Mouse (Mus musculus) midbrain, embryonic 12.5 days (tissue): ENCODE measurements around the gene Ccsap. TPM values are rescaled to one million over a fixed set of nuclear protein-coding genes. Genes with fewer than 3 reads are reported as not detected.

ENCODE experiments used
- ATAC-seq: fragments of 200-750 bp; cut with Nextera tagmentation; 2 replicates; pipeline ENCODE4 v1.8.0; 2017; ENCODE audit warnings: low read depth, moderate TSS enrichment, moderate library complexity; ENCODE audit not compliant: low FRiP score
- H3K27ac ChIP-seq: fragments of 300-500 bp; sonication (generic); replicated peaks from 2 replicates; pipeline ENCODE4 v1.5.1; 2016; ENCODE audit warnings: mild to moderate bottlenecking
- H3K27me3 ChIP-seq: fragments of 300-500 bp; sonication (generic); 2 replicates; pipeline ENCODE4 v1.6.1; 2016; ENCODE audit warnings: mild to moderate bottlenecking
- H3K36me3 ChIP-seq: fragments of 300-500 bp; sonication (generic); 2 replicates; pipeline ENCODE4 v1.6.1; 2016
- H3K4me1 ChIP-seq: fragments of 300-500 bp; sonication (generic); 2 replicates; pipeline ENCODE4 v1.6.1; 2016
- H3K4me2 ChIP-seq: fragments of 300-500 bp; sonication (generic); replicated peaks from 2 replicates; pipeline ENCODE4 v1.6.1; 2016; ENCODE audit warnings: mild to moderate bottlenecking, moderate library complexity
- H3K4me3 ChIP-seq: fragments of 300-500 bp; sonication (generic); 2 replicates; pipeline ENCODE4 v1.5.1; 2016; ENCODE audit warnings: mild to moderate bottlenecking
- H3K9ac ChIP-seq: fragments of 300-500 bp; sonication (generic); replicated peaks from 2 replicates; pipeline ENCODE4 v1.6.1; 2016; ENCODE audit warnings: mild to moderate bottlenecking, moderate library complexity
- H3K9me3 ChIP-seq: fragments of 300-500 bp; sonication (generic); 2 replicates; pipeline ENCODE4 v1.6.1; 2016; ENCODE audit warnings: mild to moderate bottlenecking
- WGBS: fragments of 180-500 bp; shearing (Covaris S2); methylation state at CpG from one replicate; pipeline ENCODE4 v1.1.7; 2016; 5-methylcytosine and 5-hydroxymethylcytosine counted together
- polyA plus RNA-seq: library from polyadenylated mRNA; unstranded; fragments of >200 nt; fragmentation: Nextera tagmentation; extraction: Ambion mirVana; gene quantifications from 2 replicates; pipeline ENCODE4 v1.2.1, GENCODE M21; 2016

Gene Ccsap
- polyA plus RNA-seq, 1 experiment from 2014 or later: 11.0 TPM

DNA sequence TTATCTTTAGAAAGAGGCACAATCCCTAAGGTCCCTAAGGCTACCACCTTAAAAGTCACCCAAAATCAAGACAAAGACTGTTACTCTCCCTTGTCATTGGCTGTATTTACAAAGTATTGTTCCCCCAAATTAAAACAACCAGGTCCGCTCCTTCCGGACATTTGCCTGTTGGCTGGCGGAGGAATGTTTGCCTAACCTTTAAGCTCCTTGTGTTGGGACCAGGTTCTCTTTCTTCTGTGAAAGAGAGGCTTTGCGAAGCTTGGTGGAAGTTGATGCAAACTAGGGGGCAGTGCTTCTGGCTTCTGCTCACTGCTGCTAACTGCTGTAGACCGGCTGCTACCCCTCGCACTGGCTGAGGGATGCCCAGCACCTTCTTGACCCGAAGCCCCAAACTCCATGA lies 51.3 kb downstream of the Ccsap start:
- 0 out of 2 replicates have a peak, but pooled peaks cover 2% of the 10 kb centered on the region for H3K36me3 ChIP-seq
- H3K9me3 ChIP-seq: no peaks in the 10 kb centered on the region
- WGBS: 65% methylated on average over 7 of the region's 7 CpGs
- no peak overlapping the region for H3K4me2 ChIP-seq
- no peak overlapping the region for H3K9ac ChIP-seq
- no peak for ATAC-seq
- H3K4me1 ChIP-seq: peaks cover 26% of the 10 kb centered on the region
- 0 out of 2 replicates have a peak, but pooled peaks cover 3% of the 10 kb centered on the region for H3K27me3 ChIP-seq
- no peak overlapping the region for H3K27ac ChIP-seq
- no peak overlapping the region for H3K4me3 ChIP-seq

DNA sequence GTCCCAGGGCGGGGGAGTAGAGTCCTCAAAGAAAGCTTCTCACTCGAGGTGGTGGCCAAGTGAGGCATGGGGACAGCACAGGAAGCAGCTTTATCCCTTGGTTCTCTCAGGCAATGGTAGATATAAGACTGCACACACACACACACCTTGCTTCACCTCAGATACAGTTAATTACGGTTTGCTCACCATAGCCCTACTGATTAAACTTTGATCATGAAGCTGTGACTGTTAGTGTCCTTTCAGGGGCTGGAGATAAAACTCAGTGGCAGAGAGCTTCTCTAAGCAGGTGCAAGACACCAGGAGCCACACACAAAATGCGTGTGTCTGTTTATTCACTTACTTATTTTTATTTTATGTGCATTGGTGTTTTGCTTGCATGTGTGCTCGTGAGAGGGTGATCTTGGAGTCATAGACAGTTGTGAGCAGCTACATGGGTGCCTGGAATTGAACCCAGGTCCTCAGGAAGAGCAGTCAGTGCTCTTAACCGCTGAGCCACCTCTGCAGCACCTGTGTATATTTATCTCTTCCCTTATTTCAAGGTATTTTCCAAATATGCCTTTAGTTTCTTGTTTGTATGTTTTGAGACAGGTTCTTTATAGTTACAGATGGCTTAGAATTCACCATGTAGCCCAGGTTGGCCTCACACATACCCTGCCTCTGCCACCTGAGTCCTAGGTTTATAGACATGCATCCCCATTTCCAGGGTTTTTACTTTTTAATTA lies 52.0 kb downstream of the Ccsap start:
- 0 out of 2 replicates have a peak, but pooled peaks cover 2% of the 10 kb centered on the region for H3K36me3 ChIP-seq
- H3K9ac ChIP-seq: 0 out of 2 replicates have a peak overlapping the region, but pooled peaks have one; percentile 85
- peak overlapping the region; percentile 73 for H3K4me2 ChIP-seq
- 0 out of 2 replicates have a peak, but pooled peaks cover 3% of the 10 kb centered on the region for H3K27me3 ChIP-seq
- 66% methylated on average over 6 of the region's 6 CpGs for WGBS
- peaks cover 26% of the 10 kb centered on the region for H3K4me1 ChIP-seq
- no peak for ATAC-seq
- H3K9me3 ChIP-seq: no peaks in the 10 kb centered on the region
- no peak overlapping the region for H3K27ac ChIP-seq
- H3K4me3 ChIP-seq: peak overlapping the region; percentile 83; the same call in 1 of the 2 replicates

DNA sequence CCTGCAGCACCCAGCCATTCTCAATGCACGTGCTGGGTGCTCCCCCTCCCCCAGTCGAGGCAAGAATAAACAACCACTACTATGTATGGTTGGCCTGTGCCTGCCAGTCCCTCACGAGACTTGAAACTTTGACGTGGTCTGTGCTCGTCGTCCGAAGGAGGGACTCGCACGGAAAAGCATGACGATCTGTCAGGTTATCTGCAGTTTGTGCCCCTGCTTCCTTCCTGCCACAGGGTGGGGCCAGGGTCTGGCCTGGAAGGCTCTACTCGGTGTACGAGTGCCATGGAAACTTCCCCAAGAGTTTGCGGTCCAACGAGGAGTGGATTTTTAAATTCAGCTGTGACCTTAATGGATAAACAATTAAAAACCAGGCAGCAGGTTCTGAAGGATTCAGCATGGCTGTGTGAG lies 53.0 kb downstream of the Ccsap start:
- 9% methylated on average over 14 of the region's 14 CpGs for whole genome bisulfite sequencing
- Histone ChIP-seq H3K9ac (peak overlapping the region; percentile 85), H3K9me3 (no peaks in the 10 kb centered on the region), H3K4me2 (peak overlapping the region; percentile 73), H3K27me3 (0 out of 2 replicates have a peak, but pooled peaks cover 3% of the 10 kb centered on the region), H3K4me1 (peaks cover 26% of the 10 kb centered on the region), H3K36me3 (0 out of 2 replicates have a peak, but pooled peaks cover 2% of the 10 kb centered on the region), H3K27ac (0 out of 2 replicates have a peak overlapping the region, but pooled peaks have one; percentile 4), H3K4me3 (peak overlapping the region; percentile 83)
- ATAC-seq: 0 out of 2 replicates have a peak, but pooled peaks have one; percentile 13

DNA sequence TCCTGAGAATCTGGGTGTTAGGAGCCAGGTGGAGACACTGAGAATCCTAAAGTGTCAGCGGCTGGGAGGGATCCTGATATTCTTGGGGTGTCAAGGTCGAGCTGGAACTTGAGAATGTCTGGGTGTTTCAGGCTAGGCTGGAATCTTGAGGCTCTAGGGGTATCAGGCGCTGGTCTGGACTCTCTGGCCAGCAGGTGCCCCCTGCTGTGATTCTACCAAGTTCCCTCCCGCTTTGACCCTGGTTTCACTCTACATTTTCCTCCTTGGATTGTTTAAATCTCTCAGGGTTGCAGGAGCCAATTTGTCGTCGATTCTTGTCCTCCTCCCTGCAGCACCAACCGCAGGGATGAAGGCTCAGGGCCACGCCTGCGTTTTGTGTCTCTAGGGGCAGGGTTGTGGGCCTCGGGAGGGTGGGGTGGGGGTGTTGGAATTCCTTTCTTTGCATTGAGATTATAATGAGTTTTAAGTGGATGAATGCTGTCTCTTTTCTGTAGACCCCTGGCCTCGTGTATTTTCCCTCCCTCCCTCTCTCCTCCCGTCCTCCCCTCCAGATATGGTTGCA lies 53.6 kb downstream of the Ccsap start:
- ATAC-seq: no peak
- peaks cover 26% of the 10 kb centered on the region for H3K4me1 ChIP-seq
- H3K27ac ChIP-seq: peak overlapping the region; percentile 88
- peak overlapping the region; percentile 85 for H3K9ac ChIP-seq
- H3K4me3 ChIP-seq: peak overlapping the region; percentile 83
- H3K4me2 ChIP-seq: peak overlapping the region; percentile 73
- H3K36me3 ChIP-seq: 0 out of 2 replicates have a peak, but pooled peaks cover 2% of the 10 kb centered on the region
- H3K27me3 ChIP-seq: 0 out of 2 replicates have a peak, but pooled peaks cover 3% of the 10 kb centered on the region
- WGBS: under 1% methylated on average over 12 of the region's 12 CpGs
- H3K9me3 ChIP-seq: no peaks in the 10 kb centered on the region

DNA sequence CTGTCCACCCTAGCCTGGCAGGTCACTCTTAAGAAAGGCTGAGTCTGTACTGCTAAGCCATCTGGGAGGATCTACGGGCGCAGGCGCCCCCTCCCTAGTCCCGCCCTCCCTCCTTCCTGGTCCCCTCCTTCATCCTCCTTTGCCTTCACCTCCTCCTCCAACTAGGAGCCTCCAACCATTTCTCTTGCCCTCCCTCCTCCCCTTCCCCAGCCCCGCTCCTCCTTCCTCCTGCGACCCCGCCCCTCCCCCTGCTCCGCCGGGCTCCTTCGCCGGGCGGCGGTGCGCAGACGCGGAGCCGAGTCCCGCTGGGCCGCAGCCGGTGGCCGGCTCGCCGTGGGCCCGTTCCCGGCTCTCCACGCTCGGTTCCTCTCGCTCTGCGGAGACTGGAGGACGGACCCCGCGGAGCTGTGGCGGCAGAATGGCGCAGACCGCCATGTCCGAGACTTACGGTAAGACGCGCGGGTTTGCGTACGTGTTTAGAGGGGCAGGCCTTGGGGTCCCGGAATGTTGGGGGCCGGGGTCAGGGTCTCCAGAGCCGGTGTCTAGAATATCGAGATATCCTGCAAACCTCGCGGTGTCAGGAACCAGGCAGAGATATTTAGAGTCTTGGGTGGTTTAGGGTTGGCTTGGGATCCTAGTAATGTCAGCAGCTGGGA lies 54.2 kb downstream of the Ccsap start, which contains the start of gene Rab4a:
Gene Rab4a, plus strand, starts transcription at position 268 of the 656 bp plus-strand sequence.
- Histone ChIP-seq H3K4me2 (peak within 1 kb of the TSS; percentile 73), H3K9ac (peak within 1 kb of the TSS; percentile 85), H3K9me3 (no peaks in the 10 kb centered on the region), H3K27ac (peak within 1 kb of the TSS; percentile 88), H3K4me3 (peak within 1 kb of the TSS; percentile 83), H3K4me1 (peaks cover 26% of the 10 kb centered on the region), H3K27me3 (0 out of 2 replicates have a peak, but pooled peaks cover 3% of the 10 kb centered on the region), H3K36me3 (no peaks in the 10 kb centered on the region)
- ATAC-seq: peak; percentile 93
- 0% methylated on average over 48 of the region's 48 CpGs for WGBS

DNA sequence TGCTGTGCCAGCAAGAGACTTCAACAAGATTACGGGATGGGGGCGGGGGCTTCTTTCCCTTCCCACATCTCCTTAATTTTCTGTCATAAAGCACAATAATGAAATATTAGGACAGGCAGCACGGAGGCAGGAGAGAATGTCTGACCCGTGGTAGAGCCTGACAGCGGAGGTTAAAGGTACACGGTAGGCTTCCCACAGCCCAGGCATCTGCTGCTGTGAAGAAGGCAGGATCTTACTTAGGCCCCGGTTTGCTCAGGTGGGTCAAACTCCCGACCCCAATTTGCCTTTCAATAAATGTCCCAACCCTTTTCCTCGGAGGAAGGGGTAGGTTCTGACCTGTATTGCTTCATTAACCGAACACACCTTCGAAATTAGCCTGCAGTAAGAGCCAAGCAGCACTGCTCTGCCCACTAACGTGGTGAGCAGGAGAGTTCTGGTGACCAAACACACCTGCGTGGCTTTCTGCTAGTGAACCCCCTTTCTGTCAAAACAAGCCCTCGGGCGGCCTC lies 54.7 kb downstream of the Ccsap start:
- H3K4me2 ChIP-seq: peak overlapping the region; percentile 73
- H3K4me1 ChIP-seq: peaks cover 26% of the 10 kb centered on the region
- peak; percentile 19 for ATAC-seq
- WGBS: 14% methylated on average over 15 of the region's 15 CpGs
- no peaks in the 10 kb centered on the region for H3K36me3 ChIP-seq
- peak overlapping the region; percentile 83 for H3K4me3 ChIP-seq
- H3K27ac ChIP-seq: peak overlapping the region; percentile 71
- no peaks in the 10 kb centered on the region for H3K9me3 ChIP-seq
- peak overlapping the region; percentile 85 for H3K9ac ChIP-seq
- H3K27me3 ChIP-seq: 0 out of 2 replicates have a peak, but pooled peaks cover 3% of the 10 kb centered on the region

DNA sequence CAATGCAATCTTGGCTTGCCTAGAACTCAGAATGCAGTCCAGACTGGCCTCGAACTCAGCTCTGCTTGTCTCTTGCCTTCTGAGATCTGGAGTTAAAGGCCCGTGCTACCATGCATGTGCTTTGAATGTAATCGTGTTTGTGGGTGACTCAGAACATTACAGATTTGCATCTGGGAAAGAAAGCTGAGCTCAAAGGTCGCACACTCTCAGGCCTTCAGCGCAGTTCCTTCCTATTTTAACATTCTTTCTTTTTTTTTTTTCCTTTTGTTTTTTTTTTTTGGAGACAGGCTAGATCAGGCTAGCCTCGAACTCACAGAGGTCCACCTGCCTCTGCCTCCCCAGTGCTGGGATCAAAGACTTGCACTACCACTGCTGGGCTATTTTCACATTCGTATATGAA lies 55.4 kb downstream of the Ccsap start:
- Histone ChIP-seq H3K27ac (no peak overlapping the region), H3K4me1 (peaks cover 26% of the 10 kb centered on the region), H3K9ac (no peak overlapping the region), H3K4me2 (no peak overlapping the region), H3K4me3 (no peak overlapping the region), H3K9me3 (no peaks in the 10 kb centered on the region), H3K27me3 (0 out of 2 replicates have a peak, but pooled peaks cover 3% of the 10 kb centered on the region), H3K36me3 (no peaks in the 10 kb centered on the region)
- 76% methylated on average over 7 of the region's 7 CpGs for WGBS
- ATAC-seq: no peak

DNA sequence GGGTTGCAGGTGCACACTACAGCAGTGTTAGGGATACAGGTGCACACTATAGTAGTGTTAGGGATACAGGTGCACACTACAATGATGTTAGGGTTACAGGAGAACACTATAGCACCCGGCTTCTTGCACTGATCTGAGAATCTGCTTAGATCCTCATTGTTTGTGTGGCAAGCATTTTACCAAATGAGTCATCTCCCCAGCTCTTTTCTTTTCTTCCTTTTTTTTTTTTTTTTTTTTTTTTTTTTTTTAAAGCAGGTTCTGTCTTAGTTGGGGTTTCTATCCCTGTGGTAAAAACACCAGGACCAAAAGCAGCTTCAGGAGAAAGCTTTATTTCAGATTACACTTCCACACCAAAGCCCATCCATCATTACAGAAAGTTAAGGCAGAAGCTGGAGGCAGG lies 56.4 kb downstream of the Ccsap start:
- no peak for ATAC-seq
- Histone ChIP-seq H3K27me3 (0 out of 2 replicates have a peak, but pooled peaks cover 3% of the 10 kb centered on the region), H3K9me3 (no peaks in the 10 kb centered on the region), H3K4me2 (no peak overlapping the region), H3K4me1 (peaks cover 26% of the 10 kb centered on the region), H3K27ac (no peak overlapping the region), H3K4me3 (no peak overlapping the region), H3K36me3 (no peaks in the 10 kb centered on the region), H3K9ac (no peak overlapping the region)
- 77% methylated on average over 1 of the region's 1 CpGs for WGBS

DNA sequence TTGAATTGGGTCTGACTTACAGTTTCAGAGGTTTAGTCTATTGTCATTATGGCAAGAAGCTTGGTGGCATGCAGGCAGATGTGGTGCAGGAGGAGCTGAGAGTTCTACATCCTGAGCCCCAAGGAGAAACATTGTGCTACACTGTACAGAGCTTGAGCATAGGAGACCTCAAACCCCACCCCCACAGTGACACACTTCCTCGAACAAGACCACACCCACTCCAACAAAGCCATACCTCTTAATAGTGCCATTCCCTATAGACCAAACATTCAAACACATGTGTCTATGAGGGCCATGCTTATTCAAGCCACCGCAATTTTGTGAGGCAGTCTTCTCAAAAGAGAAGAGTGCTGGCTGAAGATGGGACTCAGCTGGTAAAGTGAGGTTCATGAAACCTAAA lies 58.5 kb downstream of the Ccsap start:
- no peak for ATAC-seq
- WGBS: 90% methylated on average over 2 of the region's 2 CpGs
- Histone ChIP-seq H3K9me3 (no peaks in the 10 kb centered on the region), H3K27ac (no peak overlapping the region), H3K36me3 (no peaks in the 10 kb centered on the region), H3K4me1 (peaks cover 10% of the 10 kb centered on the region), H3K4me2 (no peak overlapping the region), H3K27me3 (no peaks in the 10 kb centered on the region), H3K4me3 (no peak overlapping the region), H3K9ac (no peak overlapping the region)

DNA sequence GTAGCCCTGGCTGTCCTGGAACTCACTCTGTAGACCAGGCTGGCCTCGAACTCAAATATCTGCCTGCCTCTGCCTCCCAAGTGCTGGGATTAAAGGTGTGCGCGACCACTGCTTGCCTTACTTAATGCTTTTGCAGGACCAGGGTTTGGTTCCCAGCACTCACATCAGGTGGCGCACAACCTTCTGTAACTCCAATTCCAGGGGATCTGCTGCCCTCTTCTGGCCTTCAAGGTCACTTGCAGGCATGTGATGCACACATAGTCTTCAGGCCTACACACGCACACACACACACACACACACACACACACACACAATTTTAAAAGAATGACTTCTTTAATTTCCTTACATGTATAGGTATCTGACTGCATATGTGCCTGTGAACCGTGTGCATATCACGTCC lies 59.1 kb downstream of the Ccsap start:
- H3K9me3 ChIP-seq: no peaks in the 10 kb centered on the region
- H3K9ac ChIP-seq: no peak overlapping the region
- ATAC-seq: no peak
- H3K4me2 ChIP-seq: no peak overlapping the region
- H3K27ac ChIP-seq: no peak overlapping the region
- WGBS: 92% methylated on average over 7 of the region's 7 CpGs
- peaks cover 7% of the 10 kb centered on the region; the same call in 1 of the 2 replicates for H3K4me1 ChIP-seq
- H3K4me3 ChIP-seq: no peak overlapping the region
- no peaks in the 10 kb centered on the region for H3K36me3 ChIP-seq
- H3K27me3 ChIP-seq: no peaks in the 10 kb centered on the region

DNA sequence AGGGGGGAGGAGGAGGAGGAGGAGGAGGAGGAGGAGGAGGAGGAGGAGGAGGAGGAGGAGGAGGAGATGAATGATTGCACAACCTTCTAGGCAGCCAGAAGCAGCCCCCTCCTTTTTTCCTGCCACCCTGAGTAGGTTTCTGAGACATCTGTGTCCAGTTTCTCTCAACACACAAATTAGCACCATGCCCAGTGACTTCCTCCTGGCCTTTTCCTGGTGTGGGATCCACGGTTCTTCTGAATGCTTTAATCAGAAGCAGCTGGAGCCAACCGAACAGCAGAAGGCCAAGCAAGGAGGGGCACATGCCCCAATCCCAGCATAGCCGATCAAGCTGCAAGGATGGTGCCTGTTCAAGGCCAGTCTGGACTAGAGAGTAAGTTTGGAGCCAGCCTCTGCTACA lies 60.1 kb downstream of the Ccsap start:
- Histone ChIP-seq H3K27ac (no peak overlapping the region), H3K4me3 (no peak overlapping the region), H3K27me3 (no peaks in the 10 kb centered on the region), H3K9me3 (no peaks in the 10 kb centered on the region), H3K4me1 (no peaks in the 10 kb centered on the region; the same call in 1 of the 2 replicates), H3K9ac (no peak overlapping the region), H3K36me3 (no peaks in the 10 kb centered on the region), H3K4me2 (no peak overlapping the region)
- ATAC-seq: no peak
- 57% methylated on average over 3 of the region's 3 CpGs for WGBS
